Mouse (Mus musculus) kidney, adult 2 months (tissue): ENCODE results near the gene Olfr689.

Experiments used
- CTCF ChIP-seq: fragments of 200-500 bp; conservative IDR thresholded peaks from 2 replicates; pipeline ENCODE4 v1.5.1; 2011; ENCODE audit warnings: low read depth, mild to moderate bottlenecking, control low read depth, low read length, moderate library complexity, mixed read lengths; ENCODE audit not compliant: insufficient read depth, insufficient read length
- POLR2A ChIP-seq: fragments of 200-500 bp; IDR thresholded peaks from one replicate; pipeline ENCODE4 v1.6.1; 2011; ENCODE audit warnings: low read depth, low read length, control low read depth

DNA sequence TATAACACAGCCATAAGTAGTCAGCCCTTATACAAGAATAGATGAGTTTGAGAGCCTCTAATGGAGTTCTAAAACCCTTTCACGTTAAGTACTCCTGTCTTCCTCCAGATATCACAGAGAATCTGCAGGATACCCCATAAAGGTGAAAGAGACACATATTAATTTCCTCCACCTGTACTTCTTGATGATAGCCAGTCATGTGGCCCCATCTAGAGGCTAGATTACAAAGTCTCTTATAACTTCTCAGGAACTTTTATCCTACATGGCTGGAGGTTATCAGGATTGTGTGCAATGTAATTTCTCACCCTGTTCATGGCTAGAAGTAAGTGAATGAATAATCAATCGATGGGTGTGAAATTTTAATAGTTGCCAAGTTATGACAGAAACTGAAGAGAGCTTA lies 14.3 kb downstream of the Olfr689 start:
- TF ChIP-seq CTCF (no peak), POLR2A (no peak)
